Mouse (Mus musculus) embryonic fibroblast, embryonic 13.5 days (primary cell): ENCODE measurements around the gene Mtch1.

Experiments
- CTCF ChIP-seq: IDR thresholded peaks from 2 replicates; pipeline ENCODE4 v1.5.1; 2011; ENCODE audit warnings: mild to moderate bottlenecking, control low read depth, low read length, moderate library complexity, borderline replicate concordance; ENCODE audit not compliant: insufficient read depth
- POLR2A ChIP-seq: IDR thresholded peaks from 2 replicates; pipeline ENCODE4 v1.6.1; 2011; ENCODE audit warnings: low read depth, mild to moderate bottlenecking, control low read depth, low read length, moderate library complexity

- TF ChIP-seq POLR2A: no peak
- TF ChIP-seq CTCF: no peak
These were observed 34.4 kb downstream of the Mtch1 start for GRCm38 (mm10) chr17:29313300-29313699.
